Mouse (Mus musculus) heart, postnatal 0 days (tissue): ENCODE measurements around the gene Cdk6. TPM values are rescaled to one million over a fixed set of nuclear protein-coding genes. Genes with fewer than 3 reads are reported as not detected.

Source experiments
- ATAC-seq: fragments of 200-750 bp; cut with Nextera tagmentation; 2 replicates; pipeline ENCODE4 v1.8.0; 2017; ENCODE audit warnings: low read depth, moderate number of reproducible peaks, moderate library complexity; ENCODE audit not compliant: insufficient read depth
- DNase-seq: peaks from one replicate; pipeline ENCODE4 v3.0.0-alpha.2; 2016; ENCODE audit warnings: low spot score
- H3K27ac ChIP-seq: fragments of 300-500 bp; sonication (generic); 2 replicates; pipeline ENCODE4 v1.5.1; 2014; ENCODE audit warnings: low read depth, mild to moderate bottlenecking
- H3K27me3 ChIP-seq: fragments of 300-500 bp; sonication (generic); 2 replicates; pipeline ENCODE4 v1.6.1; 2014; ENCODE audit warnings: low read length, mixed read lengths; ENCODE audit not compliant: control insufficient read depth, insufficient read depth
- H3K36me3 ChIP-seq: fragments of 300-500 bp; sonication (generic); replicated peaks from 2 replicates; pipeline ENCODE4 v1.6.1; 2014; ENCODE audit warnings: low read length, mixed read lengths; ENCODE audit not compliant: control insufficient read depth, insufficient read depth
- H3K4me1 ChIP-seq: fragments of 300-500 bp; sonication (generic); 2 replicates; pipeline ENCODE4 v1.6.1; 2014; ENCODE audit warnings: antibody characterized with exemption; ENCODE audit not compliant: control insufficient read depth, insufficient read depth
- H3K4me2 ChIP-seq: fragments of 300-500 bp; sonication (generic); 2 replicates; pipeline ENCODE4 v1.6.1; 2014; ENCODE audit warnings: low read depth, mild to moderate bottlenecking, low read length, moderate library complexity
- H3K4me3 ChIP-seq: fragments of 300-500 bp; sonication (generic); 2 replicates; pipeline ENCODE4 v1.5.1; 2014; ENCODE audit warnings: low read depth, low read length
- H3K9ac ChIP-seq: fragments of 300-500 bp; sonication (generic); replicated peaks from 2 replicates; pipeline ENCODE4 v1.6.1; 2014; ENCODE audit warnings: low read depth, low read length, mixed read lengths
- H3K9me3 ChIP-seq: fragments of 300-500 bp; sonication (generic); replicated peaks from 2 replicates; pipeline ENCODE4 v1.6.1; 2016; ENCODE audit warnings: low read length; ENCODE audit not compliant: control insufficient read depth
- CTCF ChIP-seq: IDR thresholded peaks from 2 replicates; pipeline ENCODE4 v1.5.1; 2016; ENCODE audit warnings: antibody characterized with exemption, control low read depth, low read depth
- EP300 ChIP-seq: IDR thresholded peaks from 2 replicates; pipeline ENCODE4 v1.6.1; 2016; ENCODE audit warnings: antibody characterized with exemption, low read depth
- WGBS: fragments of 180-500 bp; shearing (Covaris S2); extraction: QIAGEN DNeasy Blood & Tissue Kit; methylation state at CpG from one replicate; pipeline ENCODE4 v1.1.7; 2014; 5-methylcytosine and 5-hydroxymethylcytosine counted together
- polyA plus RNA-seq: library from polyadenylated mRNA; unstranded; fragments of >200 nt; fragmentation: Nextera tagmentation; extraction: Ambion mirVana; gene quantifications from 2 replicates; pipeline ENCODE4 v1.2.1, GENCODE M21; 2015
- total RNA-seq: library from RNA; depleted of rRNA; stranded (reverse); fragments of >200 nt; gene quantifications from 2 replicates; pipeline ENCODE4 v1.2.3, GENCODE M21; 2014; ENCODE audit warnings: low replicate concordance

Gene Cdk6
- total and polyA plus RNA-seq, 2 experiments from 2014 or later = 19.2 to 43.0 TPM

GRCm38 (mm10) chr5:3505553-3505952 lies 164.3 kb downstream of the Cdk6 start:
- Histone ChIP-seq H3K4me3 (no peak overlapping the region), H3K4me2 (no peak overlapping the region), H3K9ac (no peak overlapping the region), H3K27ac (no peak overlapping the region), H3K27me3 (no peaks in the 10 kb centered on the region), H3K4me1 (peaks cover 43% of the 10 kb centered on the region), H3K9me3 (no peaks in the 10 kb centered on the region), H3K36me3 (no peaks in the 10 kb centered on the region)
- ATAC-seq = no peak
- WGBS = 60% methylated on average over 2 of the region's 2 CpGs
- DNase-seq = no peak
- TF ChIP-seq CTCF (no peak), EP300 (no peak)

- no peak overlapping the region for H3K9ac ChIP-seq
- DNase-seq = no peak
- H3K9me3 ChIP-seq = no peaks in the 10 kb centered on the region
- peaks cover 21% of the 10 kb centered on the region for H3K4me1 ChIP-seq
- H3K36me3 ChIP-seq = no peaks in the 10 kb centered on the region
- 60% methylated on average over 7 of the region's 7 CpGs for WGBS
- TF ChIP-seq CTCF (no peak), EP300 (no peak)
- no peak overlapping the region for H3K27ac ChIP-seq
- H3K4me2 ChIP-seq = no peak overlapping the region
- no peaks in the 10 kb centered on the region for H3K27me3 ChIP-seq
- ATAC-seq = no peak
- H3K4me3 ChIP-seq = no peak overlapping the region
Observed at GRCm38 (mm10) chr5:3508480-3509381, 167.4 kb downstream of the Cdk6 start.

- no peak overlapping the region for H3K4me2 ChIP-seq
- no peak overlapping the region for H3K27ac ChIP-seq
- no peaks in the 10 kb centered on the region for H3K9me3 ChIP-seq
- no peak for TF ChIP-seq CTCF
- TF ChIP-seq EP300 = no peak
- H3K9ac ChIP-seq = no peak overlapping the region
- no peaks in the 10 kb centered on the region for H3K27me3 ChIP-seq
- ATAC-seq (no peak), DNase-seq (no peak)
- H3K4me1 ChIP-seq = peaks cover 15% of the 10 kb centered on the region; the same call in 1 of the 2 replicates
- H3K4me3 ChIP-seq = no peak overlapping the region
- H3K36me3 ChIP-seq = no peaks in the 10 kb centered on the region
- WGBS = 68% methylated on average over 3 of the region's 3 CpGs
Observed at GRCm38 (mm10) chr5:3509503-3509902, 168.2 kb downstream of the Cdk6 start.

- H3K9me3 ChIP-seq = no peaks in the 10 kb centered on the region
- H3K9ac ChIP-seq = no peak overlapping the region
- ATAC-seq = no peak
Observed at GRCm38 (mm10) chr5:3511097-3511795, 170.0 kb downstream of the Cdk6 start.

GRCm38 (mm10) chr5:3512584-3512983 lies 171.3 kb downstream of the Cdk6 start:
- Histone ChIP-seq H3K4me2 (no peak overlapping the region), H3K9me3 (no peaks in the 10 kb centered on the region), H3K36me3 (no peaks in the 10 kb centered on the region), H3K27me3 (no peaks in the 10 kb centered on the region), H3K27ac (no peak overlapping the region), H3K4me3 (no peak overlapping the region), H3K4me1 (peaks cover 15% of the 10 kb centered on the region; the same call in 1 of the 2 replicates), H3K9ac (no peak overlapping the region)
- no peak for TF ChIP-seq EP300
- peak; percentile 9; the same call in 1 of the 2 replicates for TF ChIP-seq CTCF
- ATAC-seq (no peak), DNase-seq (no peak)
- 48% methylated on average over 4 of the region's 4 CpGs for WGBS

More at GRCm38 (mm10) chr5:3511097-3511795, 170.0 kb downstream of the Cdk6 start:
- H3K36me3 ChIP-seq = no peaks in the 10 kb centered on the region
- WGBS = 82% methylated on average over 10 of the region's 10 CpGs
- H3K4me3 ChIP-seq = no peak overlapping the region
- no peak for TF ChIP-seq CTCF
- TF ChIP-seq EP300 = no peak
- H3K27me3 ChIP-seq = no peaks in the 10 kb centered on the region
- H3K4me2 ChIP-seq = no peak overlapping the region
- no peak for DNase-seq
- no peak overlapping the region for H3K27ac ChIP-seq
- H3K4me1 ChIP-seq = peaks cover 15% of the 10 kb centered on the region; the same call in 1 of the 2 replicates
